Mouse (Mus musculus) erythroblast, embryonic 14.5 days (primary cell): ENCODE data around the gene Cops6. TPM values are rescaled to one million over a fixed set of nuclear protein-coding genes. Genes with fewer than 3 reads are reported as not detected.

ENCODE experiments used
- H3K27me3 ChIP-seq: 2 replicates; pipeline ENCODE4 v1.6.1; 2012; ENCODE audit warnings: inconsistent platforms; ENCODE audit not compliant: control insufficient read depth
- H3K36me3 ChIP-seq: 2 replicates; pipeline ENCODE4 v1.6.1; 2012; ENCODE audit warnings: mild to moderate bottlenecking, inconsistent platforms; ENCODE audit not compliant: control insufficient read depth
- H3K4me1 ChIP-seq: 2 replicates; pipeline ENCODE4 v1.6.1; 2012; ENCODE audit warnings: inconsistent platforms; ENCODE audit not compliant: control insufficient read depth
- H3K4me3 ChIP-seq: replicated peaks from 2 replicates; pipeline ENCODE3; 2012; ENCODE audit warnings: moderate library complexity, mild to moderate bottlenecking, inconsistent platforms
- H3K9me3 ChIP-seq: 2 replicates; pipeline ENCODE4 v1.6.1; 2012; ENCODE audit warnings: low read length, inconsistent platforms, mixed read lengths; ENCODE audit not compliant: control insufficient read depth
- GATA1 ChIP-seq: IDR thresholded peaks from 2 replicates; pipeline ENCODE4 v1.6.1; 2012; ENCODE audit warnings: low read length, inconsistent platforms, mixed read lengths
- TAL1 ChIP-seq: IDR thresholded peaks from 3 replicates; pipeline ENCODE4 v1.6.1; 2012; ENCODE audit warnings: low read length, inconsistent platforms, mixed read lengths
- polyA plus RNA-seq: library from polyadenylated mRNA; stranded (reverse); fragments of >175 nt; gene quantifications from 2 replicates; pipeline ENCODE4 v1.2.3, GENCODE M21; 2012

Cops6 gene
- polyA plus RNA-seq, 1 experiment, result 11.5 TPM

DNA sequence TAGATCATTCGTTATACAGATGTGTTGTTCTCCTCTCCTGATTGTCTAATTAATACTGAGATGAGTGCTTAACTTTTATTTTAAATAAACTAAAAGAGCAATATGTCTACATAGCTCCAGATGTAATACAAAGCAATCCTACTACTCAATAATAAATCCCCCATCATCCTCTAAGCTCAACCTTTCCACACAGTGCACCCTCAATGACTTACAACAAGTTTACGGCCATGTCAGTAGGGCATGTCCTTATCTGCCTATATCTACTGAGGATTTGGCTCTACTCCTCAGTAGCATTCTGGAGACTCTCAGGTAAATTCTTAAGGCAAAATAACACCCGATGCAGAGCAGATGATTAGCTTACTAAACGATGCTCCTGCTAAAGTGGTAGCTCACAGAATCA lies 47.0 kb downstream of the Cops6 start:
- H3K4me3 ChIP-seq, result no peak overlapping the region
- no peaks in the 10 kb centered on the region for H3K27me3 ChIP-seq
- no peaks in the 10 kb centered on the region for H3K36me3 ChIP-seq
- H3K9me3 ChIP-seq, result peaks cover 28% of the 10 kb centered on the region
- TF ChIP-seq GATA1 (no peak), TAL1 (no peak)
- no peaks in the 10 kb centered on the region for H3K4me1 ChIP-seq

Other genes starting within 250 kb of the Cops6 start
- gene Cyp3a13, start 239.5 kb upstream of the Cops6 start, polyA plus RNA-seq, result not detected in 2 replicates
- not detected in 2 replicates for gene Gjc3, start 198.0 kb upstream of the Cops6 start, polyA plus RNA-seq
- gene Azgp1, start 179.6 kb upstream of the Cops6 start, polyA plus RNA-seq, result not detected in 2 replicates
- gene Smok3a, start 139.8 kb upstream of the Cops6 start, polyA plus RNA-seq, result 0.02 TPM in 1 of 2 replicates, not detected in the other
- gene Smok3b, start 139.6 kb upstream of the Cops6 start, polyA plus RNA-seq, result not detected in 2 replicates
- gene Smok3c, start 107.9 kb upstream of the Cops6 start, polyA plus RNA-seq, result not detected in 2 replicates
- 0.01 and 0.02 TPM in 2 replicates for gene Zkscan1, start 76.0 kb upstream of the Cops6 start, polyA plus RNA-seq
- gene Zscan21, start 44.2 kb upstream of the Cops6 start, polyA plus RNA-seq, result 0.10 and 0.11 TPM in 2 replicates
- 0.01 and 0.04 TPM in 2 replicates for gene Zfp113, start 5.3 kb upstream of the Cops6 start, polyA plus RNA-seq
- 1.1 and 1.7 TPM in 2 replicates for gene Ap4m1, start 10.9 kb downstream of the Cops6 start, polyA plus RNA-seq
- 7.1 and 11.5 TPM in 2 replicates for gene Mcm7, start 11.4 kb downstream of the Cops6 start, polyA plus RNA-seq
- 2.8 and 3.9 TPM in 2 replicates for gene Taf6, start 26.4 kb downstream of the Cops6 start, polyA plus RNA-seq
- 0.28 and 0.30 TPM in 2 replicates for gene Cnpy4, start 26.4 kb downstream of the Cops6 start, polyA plus RNA-seq
- gene Mblac1, start 33.2 kb downstream of the Cops6 start, polyA plus RNA-seq, result 0.12 and 0.31 TPM in 2 replicates
- gene Nxpe5, start 64.8 kb downstream of the Cops6 start, polyA plus RNA-seq, result not detected in 2 replicates
- 2.2 and 2.3 TPM in 2 replicates for gene Lamtor4, start 94.4 kb downstream of the Cops6 start, polyA plus RNA-seq
- gene BC037034, start 103.0 kb downstream of the Cops6 start, polyA plus RNA-seq, result 2.4 and 2.9 TPM in 2 replicates
- gene Gal3st4, start 111.8 kb downstream of the Cops6 start, polyA plus RNA-seq, result not detected in 2 replicates
- not detected in 2 replicates for gene Gm43720, start 118.9 kb downstream of the Cops6 start, polyA plus RNA-seq
- 0.06 and 0.07 TPM in 2 replicates for gene Gpc2, start 118.9 kb downstream of the Cops6 start, polyA plus RNA-seq
- 3.2 and 4.9 TPM in 2 replicates for gene Stag3, start 119.2 kb downstream of the Cops6 start, polyA plus RNA-seq
- not detected in 2 replicates for gene Pvrig, start 180.9 kb downstream of the Cops6 start, polyA plus RNA-seq